Mouse (Mus musculus) ES-E14 (cell line): ENCODE data around the gene Inpp4b.

Experiments used
- CHD2 ChIP-seq: IDR thresholded peaks from 2 replicates; pipeline ENCODE4 v1.6.1; 2014; ENCODE audit warnings: mild to moderate bottlenecking, low read depth, low read length, inconsistent platforms
- HCFC1 ChIP-seq: IDR thresholded peaks from 2 replicates; pipeline ENCODE4 v1.6.1; 2012; ENCODE audit warnings: low read length, inconsistent platforms, borderline replicate concordance; ENCODE audit not compliant: insufficient read depth
- MAFK ChIP-seq: IDR thresholded peaks from 2 replicates; pipeline ENCODE4 v1.6.1; 2014; ENCODE audit warnings: mild to moderate bottlenecking, low read depth, low read length, inconsistent platforms; ENCODE audit not compliant: insufficient read depth
- ZC3H11A ChIP-seq: IDR thresholded peaks from 2 replicates; pipeline ENCODE4 v1.6.1; 2012; ENCODE audit warnings: low read depth, mild to moderate bottlenecking, inconsistent platforms, low read length, borderline replicate concordance
- ZNF384 ChIP-seq: IDR thresholded peaks from 2 replicates; pipeline ENCODE4 v1.6.1; 2012; ENCODE audit warnings: low read depth, low read length, inconsistent platforms

- TF ChIP-seq HCFC1 (no peak), ZC3H11A (no peak), CHD2 (no peak), ZNF384 (no peak), MAFK (no peak)
These were observed 431.1 kb downstream of the Inpp4b start for GRCm38 (mm10) chr8:81773305-81773965.
